Mouse (Mus musculus) CH12.LX (cell line): ENCODE data around the gene Gramd2.

Source experiments
- CTCF ChIP-seq, 2 experiments: IDR thresholded peaks in 1 of 2; conservative IDR thresholded peaks in 1 of 2; 2 replicates each; pipeline ENCODE4 v1.5.1; 2011 to 2012; ENCODE audit warnings: low read depth in 2 of 2, low read length in 2 of 2, improper control_type of control experiment in 1 of 2, inconsistent platforms in 1 of 2, mild to moderate bottlenecking in 1 of 2, moderate library complexity in 1 of 2
- E2F4 ChIP-seq: IDR thresholded peaks from 2 replicates; pipeline ENCODE4 v1.6.1; 2011; ENCODE audit warnings: low read depth, low read length, improper control_type of control experiment; ENCODE audit not compliant: insufficient replicate concordance
- MYC ChIP-seq: IDR thresholded peaks from 2 replicates; pipeline ENCODE4 v1.6.1; 2011; ENCODE audit warnings: low read depth, mild to moderate bottlenecking, improper control_type of control experiment, low read length
- POLR2A ChIP-seq: IDR thresholded peaks from 2 replicates; pipeline ENCODE4 v1.6.1; 2011; ENCODE audit warnings: low read depth, mild to moderate bottlenecking, improper control_type of control experiment, low read length
- RAD21 ChIP-seq: IDR thresholded peaks from 2 replicates; pipeline ENCODE4 v1.6.1; 2011; ENCODE audit warnings: low read depth, mild to moderate bottlenecking, low read length, improper control_type of control experiment, moderate library complexity
- UBTF ChIP-seq: IDR thresholded peaks from 2 replicates; pipeline ENCODE4 v1.6.1; 2012; ENCODE audit warnings: low read depth, mild to moderate bottlenecking, inconsistent platforms, low read length, improper control_type of control experiment, moderate library complexity
- USF1 ChIP-seq: IDR thresholded peaks from 2 replicates; pipeline ENCODE4 v1.6.1; 2014; ENCODE audit warnings: low read depth, mild to moderate bottlenecking, inconsistent platforms, low read length, improper control_type of control experiment

DNA sequence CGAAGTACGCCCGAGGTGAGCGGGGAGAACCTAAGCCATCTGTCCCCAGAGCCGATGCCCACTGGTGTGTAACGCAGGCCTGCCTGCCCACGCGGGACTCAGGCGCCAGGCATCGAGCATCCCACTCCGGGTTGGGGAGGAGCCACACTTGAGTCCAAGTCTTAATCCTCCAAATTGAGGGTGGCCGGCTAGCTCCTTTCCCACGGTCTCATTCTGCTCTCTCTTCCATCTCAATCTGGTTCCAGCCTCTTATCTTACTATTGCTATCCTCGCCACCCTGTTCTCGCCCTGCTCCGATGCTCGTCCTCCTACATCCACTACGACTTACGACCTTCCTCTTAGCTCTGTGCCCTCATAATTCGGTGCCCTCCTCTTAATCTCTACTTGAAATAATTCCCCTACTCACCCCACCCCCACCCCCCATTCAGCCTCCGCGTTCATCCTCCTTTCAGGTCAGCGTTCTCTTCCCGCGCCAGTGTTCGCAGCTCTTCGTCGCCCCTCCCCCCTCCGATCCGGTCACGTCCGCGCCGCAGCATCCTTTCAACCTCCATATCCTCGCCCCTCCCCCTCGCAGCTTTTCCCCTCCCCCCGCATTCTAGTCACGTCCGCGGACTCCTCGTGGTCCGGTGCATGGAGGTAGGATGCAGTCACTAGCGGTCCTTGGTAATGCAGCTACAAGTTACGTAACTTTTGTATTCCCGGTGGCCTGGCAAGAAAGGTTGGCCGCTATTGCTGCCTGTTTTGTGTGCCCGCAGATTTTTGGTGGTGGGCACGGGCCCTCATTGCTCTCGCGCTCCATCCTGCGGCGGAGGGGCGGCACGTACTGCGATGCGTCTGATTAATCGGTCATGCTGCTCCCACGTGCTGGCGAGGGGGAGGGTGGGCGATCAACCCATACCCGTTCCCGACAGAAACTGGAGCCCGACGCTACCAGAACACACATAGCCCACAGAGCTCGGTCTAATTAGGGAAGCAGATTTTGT is 23.0 kb upstream of the Gramd2 start:
- TF ChIP-seq UBTF: 0 out of 2 replicates have a peak, but pooled peaks have one; percentile 3
- peak; percentile 35; the same call in 1 of the 2 replicates for TF ChIP-seq POLR2A
- no peak for TF ChIP-seq E2F4
- peak; percentile 9 for TF ChIP-seq RAD21
- no peak; the same call in 1 of the 2 replicates for TF ChIP-seq USF1
- TF ChIP-seq CTCF (conservative IDR thresholded peaks at IDR 0.05 in 1 of 2, IDR thresholded peaks at IDR 0.05 in 1 of 2; ENCODE audit: low read depth in 2 of 2, low read length in 2 of 2): peak in 1 of 2 experiments; percentile 41; a peak in 2 of 4 replicates
- peak; percentile 89 for TF ChIP-seq MYC
